Mouse (Mus musculus): ENCODE data around the gene Kctd2. TPM values are rescaled to one million over a fixed set of nuclear protein-coding genes. Genes with fewer than 3 reads are reported as not detected.

Gene Kctd2
- total and polyA plus RNA-seq, 3 experiments = 6.8 to 14.0 (median 13.7) TPM

GRCm38 (mm10) chr11:115447321-115447885 lies 27.5 kb downstream of the Kctd2 start:
- H3K27ac ChIP-seq (ENCODE audit: insufficient read depth, low read depth) = no peak overlapping the region
- H3K4me1 ChIP-seq (ENCODE audit: control insufficient read depth in 1 of 2, insufficient read depth in 2 of 2) = peaks cover 3 to 19% of the 10 kb centered on the region in 2 experiments
- H3K79me2 ChIP-seq (replicated peaks; ENCODE audit: control insufficient read depth, extremely low read depth, insufficient read depth, poor library complexity, severe bottlenecking) = no peaks in the 10 kb centered on the region
- no peaks in the 10 kb centered on the region for H3K36me3 ChIP-seq (replicated peaks in 1 of 2; ENCODE audit: control insufficient read depth in 1 of 2, insufficient read depth in 1 of 2, low read length in 1 of 2)
- H3K4me3 ChIP-seq (replicated peaks in 1 of 3; ENCODE audit: low read depth in 2 of 3, low read length in 2 of 3, poor library complexity in 1 of 3) = no peak overlapping the region
- dilution Hi-C loops (cut with MboI; ENCODE audit: extremely low pct_ligation_motif_present, extremely low pct_unique_long_range_greater_than_20kb, low sequenced_read_pairs) = no loop called here
- H3K9me3 ChIP-seq (replicated peaks; ENCODE audit: low read length) = peaks cover 10% of the 10 kb centered on the region
- H3K4me2 ChIP-seq (ENCODE audit: insufficient read depth, low read depth, poor library complexity, severe bottlenecking) = no peak overlapping the region
- in situ Hi-C loops (cut with MboI; ENCODE audit: low pct_ligation_motif_present, low pct_unique_long_range_greater_than_20kb, low sequenced_read_pairs) = no loop called here
- no peak for DNase-seq (ENCODE audit: extremely low read depth)
- H3K9ac ChIP-seq (ENCODE audit: insufficient read depth, low read depth) = no peak overlapping the region
- TF ChIP-seq UBTF (IDR thresholded peaks at IDR 0.05; ENCODE audit: low read depth, low read length) (no peak), TCF12 (IDR thresholded peaks at IDR 0.05; ENCODE audit: low read depth, low read length) (no peak), CTCF (conservative IDR thresholded peaks at IDR 0.05 in 1 of 2, IDR thresholded peaks at IDR 0.05 in 1 of 2; ENCODE audit: low read depth in 2 of 2, low read length in 2 of 2) (no peak), E2F4 (IDR thresholded peaks at IDR 0.05; ENCODE audit: insufficient replicate concordance, low read depth, low read length) (no peak), GABPA (IDR thresholded peaks at IDR 0.05; ENCODE audit: insufficient replicate concordance, low read depth, low read length) (no peak), NRF1 (IDR thresholded peaks at IDR 0.05; ENCODE audit: low read depth, low read length) (no peak), KAT2A (IDR thresholded peaks at IDR 0.05; ENCODE audit: insufficient replicate concordance, low read length) (no peak), SMC3 (IDR thresholded peaks at IDR 0.05; ENCODE audit: low read depth, low read length) (no peak), MAZ (IDR thresholded peaks at IDR 0.05; ENCODE audit: low read depth, low read length) (no peak), USF2 (conservative IDR thresholded peaks at IDR 0.05; ENCODE audit: low read depth, low read length) (no peak), MXI1 (IDR thresholded peaks at IDR 0.05; ENCODE audit: low read depth, low read length) (no peak), CHD2 (IDR thresholded peaks at IDR 0.05; ENCODE audit: low read length) (no peak)
- H3K27me3 ChIP-seq (replicated peaks) = peaks cover 62% of the 10 kb centered on the region

DNA sequence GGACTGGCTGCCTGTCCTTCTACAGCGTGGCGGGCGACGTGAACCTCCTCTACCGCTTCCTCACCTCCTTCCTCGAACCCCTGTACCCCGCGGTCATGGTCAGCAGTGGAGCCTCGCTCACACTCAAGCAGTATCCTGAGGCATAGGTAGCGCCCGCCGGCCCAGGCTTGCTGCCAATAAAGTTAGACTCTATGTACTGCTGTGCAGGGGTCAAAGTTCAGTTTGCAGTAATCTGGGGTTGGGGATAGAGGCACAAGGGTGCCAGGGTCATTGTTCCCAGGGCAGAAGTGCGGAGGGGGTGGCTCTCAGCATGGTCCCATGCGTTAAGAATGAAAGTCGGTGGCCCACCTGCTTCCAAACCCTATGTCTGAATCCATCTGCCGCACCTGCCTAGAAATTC lies 28.1 kb downstream of the Kctd2 start:
- Histone ChIP-seq H3K79me2 (replicated peaks; ENCODE audit: control insufficient read depth, extremely low read depth, insufficient read depth, poor library complexity, severe bottlenecking) (no peaks in the 10 kb centered on the region), H3K9me3 (replicated peaks; ENCODE audit: low read length) (peaks cover 10% of the 10 kb centered on the region), H3K27me3 (replicated peaks) (peaks cover 62% of the 10 kb centered on the region), H3K4me2 (ENCODE audit: insufficient read depth, low read depth, poor library complexity, severe bottlenecking) (no peak overlapping the region), H3K4me1 (ENCODE audit: control insufficient read depth in 1 of 2, insufficient read depth in 2 of 2) (peaks cover 3 to 20% of the 10 kb centered on the region in 2 experiments), H3K4me3 (replicated peaks in 1 of 3; ENCODE audit: low read depth in 2 of 3, low read length in 2 of 3, poor library complexity in 1 of 3) (no peak overlapping the region), H3K9ac (ENCODE audit: insufficient read depth, low read depth) (no peak overlapping the region), H3K36me3 (replicated peaks in 1 of 2; ENCODE audit: control insufficient read depth in 1 of 2, insufficient read depth in 1 of 2, low read length in 1 of 2) (no peaks in the 10 kb centered on the region), H3K27ac (ENCODE audit: insufficient read depth, low read depth) (no peak overlapping the region)
- in situ Hi-C loops (cut with MboI; ENCODE audit: low pct_ligation_motif_present, low pct_unique_long_range_greater_than_20kb, low sequenced_read_pairs) (no loop called here), dilution Hi-C loops (cut with MboI; ENCODE audit: extremely low pct_ligation_motif_present, extremely low pct_unique_long_range_greater_than_20kb, low sequenced_read_pairs) (no loop called here)
- DNase-seq (ENCODE audit: extremely low read depth) = no peak
- TF ChIP-seq MAZ (IDR thresholded peaks at IDR 0.05; ENCODE audit: low read depth, low read length) = no peak
- no peak for TF ChIP-seq ELF1 (IDR thresholded peaks at IDR 0.05; ENCODE audit: low read depth, low read length)
- no peak for TF ChIP-seq USF1 (IDR thresholded peaks at IDR 0.05; ENCODE audit: low read depth, low read length)
- TF ChIP-seq MAFK (IDR thresholded peaks at IDR 0.05; ENCODE audit: insufficient replicate concordance, low read length) = no peak
- no peak for TF ChIP-seq CHD2 (IDR thresholded peaks at IDR 0.05; ENCODE audit: low read length)
- no peak for TF ChIP-seq NRF1 (IDR thresholded peaks at IDR 0.05; ENCODE audit: low read depth, low read length)
- no peak for TF ChIP-seq RCOR1 (conservative IDR thresholded peaks at IDR 0.05; ENCODE audit: low read depth, low read length)
- no peak for TF ChIP-seq POLR2A (IDR thresholded peaks at IDR 0.05; ENCODE audit: low read depth, low read length)
- TF ChIP-seq POLR2AphosphoS2 (IDR thresholded peaks at IDR 0.05; ENCODE audit: low read depth, low read length) = no peak
- TF ChIP-seq EP300 (IDR thresholded peaks at IDR 0.05; ENCODE audit: low read length) = no peak
- no peak for TF ChIP-seq USF2 (conservative IDR thresholded peaks at IDR 0.05; ENCODE audit: low read depth, low read length)
- TF ChIP-seq IRF4 (IDR thresholded peaks at IDR 0.05; ENCODE audit: low read depth, low read length) = no peak
- TF ChIP-seq UBTF (IDR thresholded peaks at IDR 0.05; ENCODE audit: low read depth, low read length) = no peak
- TF ChIP-seq KAT2A (IDR thresholded peaks at IDR 0.05; ENCODE audit: insufficient replicate concordance, low read length) = no peak
- TF ChIP-seq PAX5 (IDR thresholded peaks at IDR 0.05; ENCODE audit: low read length) = no peak

All from CH12.LX (cell line).